Mouse (Mus musculus) brain, embryonic 14.5 days (tissue): Measurements from ENCODE around the gene Dedd.

ENCODE experiments used
- CTCF ChIP-seq: fragments of 200-500 bp; IDR thresholded peaks from 2 replicates; pipeline ENCODE4 v1.5.1; 2012; ENCODE audit warnings: inconsistent platforms, mild to moderate bottlenecking, moderate library complexity, borderline replicate concordance; ENCODE audit not compliant: insufficient read depth, insufficient read length; ENCODE audit errors: extremely low read depth
- POLR2A ChIP-seq: fragments of 200-500 bp; IDR thresholded peaks from 2 replicates; pipeline ENCODE4 v1.6.1; 2012; ENCODE audit warnings: mild to moderate bottlenecking, inconsistent platforms, borderline replicate concordance; ENCODE audit not compliant: poor library complexity, insufficient read depth, insufficient read length, severe bottlenecking; ENCODE audit errors: extremely low read depth

DNA sequence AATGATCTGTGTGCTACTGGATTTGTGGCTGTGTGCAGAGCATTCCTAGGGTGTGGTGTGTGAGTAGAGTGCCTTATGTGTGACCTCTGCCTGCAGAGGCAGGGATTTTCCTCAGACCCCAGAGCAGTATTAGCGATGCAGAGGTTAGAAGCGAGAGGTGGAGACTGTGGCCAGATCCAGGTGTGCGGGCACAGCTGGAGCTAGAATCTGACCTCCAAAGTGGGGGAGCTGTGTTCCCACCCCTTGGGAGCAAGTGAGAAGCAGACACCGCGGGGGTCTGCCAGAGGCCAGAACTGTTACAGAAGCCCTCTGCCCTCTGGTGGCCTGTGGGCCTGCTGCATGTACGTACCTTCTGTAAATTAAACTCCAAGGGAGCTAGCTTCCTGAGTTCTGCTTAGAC, 58.2 kb downstream of the Dedd start:
- TF ChIP-seq POLR2A, result no peak
- TF ChIP-seq CTCF, result peak; percentile 59; the same call in 1 of the 2 replicates
